Mouse (Mus musculus): ENCODE results near the gene Gm47955.

- no peak for TF ChIP-seq CTCF (IDR thresholded peaks at IDR 0.05; ENCODE audit: borderline replicate concordance, extremely low read depth, insufficient read depth, insufficient read length)
- TF ChIP-seq POLR2A (IDR thresholded peaks at IDR 0.05; ENCODE audit: borderline replicate concordance, extremely low read depth, insufficient read depth, insufficient read length, poor library complexity, severe bottlenecking), result no peak
Measured at GRCm38 (mm10) chr1:83007471-83007870, 47.4 kb downstream of the Gm47955 start.
